Mouse (Mus musculus): Measurements from ENCODE around the gene Tmem26.
"Not testable (repeated sequence)": the region's sequence is repeated elsewhere in the genome, so short reads cannot be mapped to it uniquely, and the experiment has no call there.

Gene Tmem26

DNA sequence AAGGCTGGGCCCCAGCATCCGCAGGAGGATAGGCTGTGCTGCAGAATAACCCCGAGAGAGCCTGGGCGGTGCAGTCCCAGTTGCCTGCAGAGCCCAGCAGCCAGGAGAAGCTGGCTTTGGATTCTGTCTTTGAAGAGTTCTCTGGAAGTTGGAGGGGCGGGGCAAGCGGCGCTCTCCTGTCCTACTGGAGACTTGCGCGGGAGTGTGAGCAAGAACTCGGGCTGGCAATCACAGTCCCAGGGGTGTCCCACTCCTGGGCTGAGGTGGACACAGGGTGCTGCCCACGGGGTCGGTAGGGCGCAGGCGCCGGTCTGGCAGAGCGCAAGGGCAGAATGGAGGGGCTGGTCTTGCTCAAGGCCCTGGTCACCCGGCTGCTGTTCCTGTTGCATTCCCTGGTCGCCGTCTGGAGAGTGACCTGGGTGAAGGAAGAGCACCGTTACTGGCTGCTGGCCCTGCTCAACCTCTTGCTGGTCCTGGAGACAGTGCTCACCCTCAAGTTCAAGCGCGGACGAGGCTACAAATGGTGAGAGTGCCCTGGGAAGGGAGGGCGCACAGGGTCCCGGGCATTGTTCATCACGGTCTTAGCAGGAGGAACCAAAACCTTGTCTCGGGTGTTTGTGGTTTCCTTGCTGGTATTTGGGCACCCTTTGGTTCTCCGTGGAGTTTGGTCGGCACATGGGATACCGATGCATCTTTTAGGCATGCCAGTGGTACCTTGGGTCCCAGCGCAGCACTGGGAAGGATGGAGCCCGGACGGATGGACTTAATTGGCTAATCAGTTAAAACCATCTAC, at the start of gene Tmem26:
Gene Tmem26 (plus strand): TSS at position 79 of the 793 bp plus-strand sequence.
- no peak for DNase-seq (ENCODE audit: low spot score)

DNA sequence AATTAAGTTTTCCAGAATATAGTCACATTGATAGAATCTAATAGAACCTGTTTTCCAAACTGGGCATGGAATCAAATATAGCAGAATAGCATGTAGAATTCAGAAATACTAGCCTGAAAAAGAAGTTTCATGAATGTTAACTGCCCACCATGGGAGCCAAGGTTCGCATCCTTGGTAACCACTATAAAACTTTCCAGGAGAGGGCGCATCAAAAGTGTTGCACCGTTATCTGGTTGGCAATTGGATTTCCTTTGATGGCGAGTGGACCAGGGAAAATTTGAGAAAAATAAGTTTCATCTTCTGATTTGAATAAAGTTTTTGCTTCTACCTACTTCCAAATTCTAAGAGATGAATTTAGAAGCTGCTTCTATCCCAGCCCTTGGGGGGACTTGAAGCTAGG, 44.8 kb upstream of the Tmem26 start:
- DNase-seq (ENCODE audit: low spot score), result no peak

DNA sequence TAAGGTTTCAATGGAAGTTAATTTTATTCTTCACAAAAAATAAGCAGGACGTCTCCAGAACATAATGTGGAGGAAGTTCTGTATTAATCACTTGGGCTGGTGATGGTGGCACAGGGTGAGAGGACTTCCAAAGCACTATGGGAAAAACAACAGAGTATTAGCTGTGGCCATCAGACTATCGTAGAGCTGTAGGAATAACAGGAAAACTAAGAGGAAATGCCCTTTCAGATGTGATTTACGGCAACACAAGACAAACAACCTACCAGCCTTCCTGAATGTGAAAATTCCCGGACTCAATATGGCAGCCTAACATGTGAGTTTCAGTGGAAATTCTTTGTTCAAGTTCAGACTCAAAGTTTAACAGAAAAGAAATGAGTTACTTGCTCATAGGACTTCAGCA, 42.2 kb upstream of the Tmem26 start:
- DNase-seq (ENCODE audit: low spot score), result no peak

DNA sequence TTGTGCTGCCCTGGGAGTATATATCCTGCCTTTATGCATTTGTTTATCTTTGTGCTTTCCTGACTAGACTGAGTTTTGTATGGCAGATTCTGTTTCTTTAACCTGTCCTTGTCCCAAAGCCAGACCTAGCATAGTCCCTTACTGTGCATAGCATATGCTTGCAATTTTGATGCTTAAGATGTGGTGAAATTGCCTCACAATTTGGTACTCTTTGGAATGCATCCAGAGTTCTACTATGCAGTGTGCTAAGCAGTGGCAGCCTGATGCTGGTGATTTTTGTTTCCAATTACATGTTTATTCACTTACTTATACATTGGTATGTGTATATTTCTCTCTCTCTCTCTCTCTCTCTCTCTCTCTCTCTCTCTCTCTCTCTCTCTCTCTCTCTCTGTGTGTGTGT, 37.9 kb upstream of the Tmem26 start:
- DNase-seq (ENCODE audit: low spot score), result no peak

DNA sequence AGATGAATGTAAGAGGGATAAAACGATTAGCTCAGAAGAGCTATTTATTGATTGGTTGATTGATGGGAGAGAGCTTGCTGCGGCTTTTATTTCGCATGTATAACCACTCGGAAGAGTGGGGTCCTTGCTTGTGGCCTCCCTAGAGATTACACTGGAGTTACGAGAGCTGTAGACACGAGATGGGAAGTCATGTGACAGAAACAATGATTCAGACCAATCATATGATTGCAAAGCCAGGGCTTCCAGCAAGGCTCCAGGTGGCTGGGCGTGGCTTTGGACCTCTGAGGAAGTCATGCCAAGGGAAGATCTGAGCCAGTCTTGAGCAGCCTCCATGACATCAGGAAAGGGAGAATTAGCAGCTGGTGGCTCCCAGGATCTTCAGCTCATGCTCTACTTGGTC, 32.3 kb upstream of the Tmem26 start:
- DNase-seq (ENCODE audit: low spot score), result no peak

DNA sequence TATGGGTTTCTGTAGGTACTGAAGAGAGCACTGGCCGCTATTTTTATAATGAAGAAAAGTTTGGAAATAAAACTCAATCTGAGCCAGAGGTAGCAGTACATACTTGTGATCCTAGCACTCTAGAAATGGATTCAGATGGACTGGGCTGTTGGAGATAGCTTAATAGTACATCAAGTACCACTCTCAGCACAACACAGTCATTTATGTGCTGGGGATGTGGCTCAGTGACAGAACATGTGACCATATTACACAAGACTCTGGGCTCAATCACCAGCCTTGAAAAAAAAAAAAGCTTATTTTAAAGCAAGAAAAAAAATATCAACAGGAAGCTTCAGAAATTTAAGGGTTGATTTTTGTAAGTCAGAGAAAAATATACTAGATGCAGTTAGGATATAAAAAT, 31.0 kb upstream of the Tmem26 start:
- DNase-seq (ENCODE audit: low spot score), result no peak

DNA sequence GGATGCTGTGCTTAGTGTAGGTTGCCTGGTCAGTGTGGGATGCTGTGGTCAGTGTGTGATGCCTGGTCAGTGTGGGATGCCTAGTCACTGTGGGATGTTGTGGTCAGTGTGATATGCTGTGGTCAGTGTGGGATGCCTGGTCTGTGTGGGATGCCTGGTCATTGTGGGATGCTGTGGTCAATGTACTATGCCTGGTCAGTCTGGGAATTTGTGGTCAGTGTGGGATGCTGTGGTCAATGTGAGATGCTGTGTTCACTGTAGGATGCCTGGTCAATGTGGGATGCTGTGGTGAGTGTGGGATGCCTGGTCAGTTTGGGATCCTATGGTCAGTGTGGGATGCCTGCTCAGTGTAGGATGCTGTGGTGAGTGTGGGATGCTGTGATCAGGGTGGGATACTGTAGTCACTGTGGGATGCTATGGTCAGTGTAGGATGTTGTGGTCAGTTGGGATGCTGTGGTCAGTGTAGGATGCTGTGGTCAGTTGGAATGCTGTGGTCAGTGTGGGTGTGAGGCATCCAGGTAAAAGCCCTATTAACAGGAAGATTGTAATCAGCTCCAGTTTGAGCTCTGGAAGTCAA, 27.6 kb upstream of the Tmem26 start:
- no peak for DNase-seq (ENCODE audit: low spot score)

DNA sequence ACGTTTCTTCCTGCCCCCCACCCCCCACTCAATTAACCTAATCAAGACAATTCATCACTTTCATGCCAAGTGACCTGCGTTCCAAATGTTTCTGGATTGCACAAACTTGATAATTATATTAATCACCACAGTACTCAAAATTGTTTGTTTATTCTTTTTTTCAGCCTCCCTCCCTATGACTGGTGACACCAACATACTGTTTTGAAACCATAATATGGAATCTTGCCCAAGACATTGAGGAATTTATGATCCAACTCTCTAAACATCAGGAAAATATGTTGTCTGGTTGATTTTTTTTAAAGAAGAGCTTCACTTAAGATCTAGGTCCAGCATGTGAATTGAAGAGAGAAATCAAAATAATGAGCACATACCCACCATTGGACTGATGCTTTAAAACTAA, 19.2 kb upstream of the Tmem26 start:
- DNase-seq (ENCODE audit: low spot score), result no peak

DNA sequence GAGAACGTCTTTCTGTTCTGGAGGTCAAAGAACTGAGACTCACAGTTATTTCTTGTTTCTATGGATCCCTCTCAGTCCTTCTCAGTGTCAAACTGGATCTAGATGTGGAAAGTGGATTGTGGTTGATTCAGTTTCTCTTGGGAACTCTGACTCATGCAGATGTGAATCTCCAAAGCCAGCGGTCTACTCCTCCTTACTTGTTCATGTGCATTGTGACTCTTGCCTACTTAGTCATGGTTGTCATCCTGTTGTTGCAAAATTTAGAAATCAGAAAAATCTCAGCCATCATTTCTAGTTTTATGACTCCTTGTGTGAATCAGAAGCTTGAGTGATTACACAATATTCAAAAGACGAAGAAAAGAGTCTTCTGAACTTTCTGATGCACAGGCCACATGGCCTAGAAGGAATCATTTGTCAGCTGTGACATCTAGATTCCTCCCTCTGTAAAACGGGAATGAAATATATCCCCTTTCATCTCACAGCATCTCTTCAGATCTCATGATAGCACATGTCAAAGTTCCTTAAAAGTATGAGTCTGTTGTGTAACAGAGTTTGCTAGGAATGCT, 17.9 kb upstream of the Tmem26 start:
- no peak for DNase-seq (ENCODE audit: low spot score)

DNA sequence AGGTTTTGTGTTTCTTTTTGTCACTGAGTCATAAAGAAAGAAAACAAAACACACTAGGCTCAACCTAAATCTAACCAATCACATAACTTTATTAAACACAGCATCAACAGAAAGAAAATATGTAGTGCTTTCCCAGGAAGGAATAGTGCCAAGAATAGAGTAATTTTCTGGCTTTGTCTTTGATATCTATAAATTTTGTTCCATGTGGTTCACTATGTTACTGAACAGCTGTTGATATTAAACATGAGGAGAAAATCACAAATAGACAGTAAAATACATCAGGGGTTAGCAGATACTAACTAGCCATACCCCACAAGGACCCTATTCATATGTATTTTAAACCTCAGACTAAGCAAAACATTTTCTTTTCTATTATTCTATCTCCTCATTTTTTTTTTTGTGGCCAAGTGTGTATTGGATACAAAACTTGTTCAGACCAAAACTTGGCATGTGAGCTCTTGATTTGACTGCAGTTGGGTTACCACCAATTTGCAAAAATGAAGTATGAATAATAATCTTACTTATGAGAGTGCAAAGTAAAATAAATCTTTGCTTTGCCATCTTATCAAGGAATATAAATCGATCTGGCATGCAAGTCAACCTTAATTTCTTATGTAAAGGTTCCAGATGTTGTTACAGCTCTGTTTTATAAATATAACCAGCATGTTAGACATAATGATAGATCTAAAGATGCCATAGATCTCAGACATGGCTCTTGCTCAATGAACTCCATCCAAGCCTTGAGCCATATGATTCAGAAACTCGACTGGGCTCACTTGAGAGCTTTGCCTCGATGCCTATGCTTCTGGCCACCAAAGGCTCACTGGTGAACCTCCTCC, 16.2 kb upstream of the Tmem26 start:
- no peak for DNase-seq (ENCODE audit: low spot score)

DNA sequence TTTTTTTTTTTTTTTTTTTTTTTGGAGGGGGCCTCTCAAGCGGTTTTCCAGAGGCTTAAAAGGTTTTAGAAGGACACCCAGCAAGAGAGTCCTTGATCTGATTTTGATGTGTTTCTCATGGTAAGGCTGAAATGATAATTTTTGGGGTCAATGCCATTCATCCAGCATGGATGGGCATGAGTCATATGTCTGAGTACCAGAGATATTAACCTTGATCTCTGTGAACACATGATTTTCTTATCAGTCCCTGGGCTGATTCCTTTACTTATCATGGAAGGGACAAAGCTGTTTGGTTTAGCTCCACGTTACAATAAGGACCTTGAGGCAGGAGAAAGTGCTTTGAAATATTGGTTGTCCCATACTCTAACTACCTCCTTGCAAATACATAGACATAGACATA, 10.5 kb upstream of the Tmem26 start:
- DNase-seq (ENCODE audit: low spot score), result no peak

DNA sequence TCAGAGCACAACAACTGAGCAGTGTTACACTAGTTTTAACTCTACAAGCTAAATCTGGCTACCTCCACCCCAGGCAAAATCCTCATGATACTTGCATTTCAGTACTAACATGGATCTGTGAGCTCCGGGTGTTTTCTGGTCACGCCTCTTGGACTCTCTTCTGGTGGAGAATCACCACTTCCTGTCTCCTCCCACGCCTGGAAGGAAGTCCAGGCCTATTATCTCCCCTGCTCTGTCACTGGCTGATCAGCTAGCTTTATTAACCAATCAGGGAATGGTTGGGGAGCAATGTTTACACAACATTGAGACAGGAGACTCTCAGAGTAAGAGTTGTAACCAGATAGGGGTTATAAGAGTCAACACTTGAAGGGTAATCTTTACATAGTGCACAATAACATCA, 9.1 kb upstream of the Tmem26 start:
- DNase-seq (ENCODE audit: low spot score), result no peak

DNA sequence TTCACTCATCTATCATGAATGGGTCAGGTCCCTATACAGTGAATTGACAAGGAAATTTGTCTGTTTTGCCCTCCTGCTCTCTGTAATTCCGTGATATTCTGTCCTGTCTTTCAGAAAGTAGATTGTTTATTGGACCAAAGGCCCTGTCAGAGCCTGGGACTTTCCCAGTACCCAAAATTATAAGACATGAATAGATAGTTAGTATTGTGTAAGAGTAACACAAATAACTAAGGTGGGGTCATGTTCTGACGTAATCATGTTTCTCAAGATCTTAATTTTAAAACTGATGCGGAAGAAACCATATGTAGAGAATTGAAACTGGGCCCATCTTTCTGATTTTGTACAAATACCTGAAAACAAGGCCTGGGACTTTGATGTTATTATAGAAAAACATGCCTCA, 8.1 kb upstream of the Tmem26 start:
- no peak for DNase-seq (ENCODE audit: low spot score)

DNA sequence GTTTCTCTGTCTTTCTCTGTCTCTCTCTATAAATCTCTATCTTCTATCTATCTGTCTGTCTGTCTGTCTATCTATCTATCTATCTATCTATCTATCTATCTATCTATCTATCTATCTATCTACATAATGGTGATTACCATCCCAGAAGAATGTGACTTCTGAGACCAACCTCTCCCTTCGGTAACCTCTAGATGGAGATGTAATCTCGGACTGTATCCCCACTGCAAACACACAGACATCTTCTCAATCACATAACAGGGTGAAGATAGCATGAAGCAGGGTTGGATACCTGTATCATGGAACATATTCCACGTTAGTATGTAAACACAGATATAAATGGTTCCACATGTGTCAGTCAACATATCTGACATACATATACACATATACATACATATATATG, 5.1 kb upstream of the Tmem26 start:
- DNase-seq (ENCODE audit: low spot score), result no peak

DNA sequence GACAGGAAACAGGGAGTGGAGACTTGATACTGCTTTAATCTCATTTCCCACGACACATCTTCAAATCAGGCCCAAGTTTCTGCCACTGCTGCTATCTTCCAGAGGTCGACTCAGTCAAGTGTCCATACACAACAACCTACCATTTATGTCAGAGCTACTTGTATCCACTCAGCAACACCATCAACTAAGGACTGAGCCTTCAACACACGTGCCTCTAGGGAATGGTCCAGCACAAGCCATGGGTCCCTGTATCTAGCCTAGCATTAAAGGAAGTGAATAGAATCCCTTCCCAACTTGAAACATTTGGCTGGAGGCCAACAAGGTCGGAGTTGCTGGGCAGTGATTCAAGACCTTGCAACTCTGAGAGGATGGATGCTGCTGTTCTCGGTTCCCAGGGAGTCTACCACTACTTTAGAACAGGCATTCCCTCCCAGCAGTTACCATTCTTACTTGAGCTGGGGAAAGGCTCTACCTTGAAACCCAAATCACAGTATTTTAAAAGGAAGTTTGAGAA, 2.5 kb upstream of the Tmem26 start:
- DNase-seq (ENCODE audit: low spot score), result no peak

DNA sequence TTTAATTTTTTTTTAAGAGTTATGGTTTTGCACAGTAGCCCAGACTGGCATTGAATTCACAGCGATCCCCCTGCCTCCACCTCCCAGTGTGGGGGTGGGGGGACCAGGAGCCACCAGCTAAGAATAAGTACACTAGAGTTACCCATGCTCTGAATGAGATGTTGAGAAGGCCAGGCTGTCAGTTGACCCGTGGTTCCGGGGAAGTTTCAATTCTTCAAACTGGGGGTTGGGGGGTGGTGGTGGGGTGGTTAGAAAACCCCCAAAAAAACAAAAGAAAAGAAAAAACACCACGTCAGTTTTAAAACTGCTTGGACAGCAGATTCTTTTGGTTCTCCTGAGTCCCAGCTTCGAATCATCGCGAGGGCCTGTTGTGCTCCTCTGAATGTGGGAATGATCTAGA, 431 bp upstream of the Tmem26 start:
- DNase-seq (ENCODE audit: low spot score), result no peak

DNA sequence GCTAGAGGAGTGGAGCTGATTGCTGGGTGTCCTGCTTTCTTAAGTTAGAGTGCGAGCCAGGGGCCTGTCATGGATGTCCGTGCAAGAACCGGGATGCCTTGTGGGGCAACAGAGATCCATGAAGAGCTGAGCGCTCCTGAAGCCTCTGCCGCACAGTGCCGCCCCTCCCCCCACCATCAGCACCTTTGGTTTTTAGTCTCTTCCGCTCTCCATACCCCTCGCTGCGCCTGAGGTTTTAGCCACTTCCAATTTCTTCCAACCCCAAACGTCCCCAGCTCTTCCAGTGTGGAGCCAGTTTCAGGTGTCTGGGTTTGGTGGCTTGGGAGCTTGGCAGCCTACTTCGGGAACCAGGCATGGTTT, 895 bp downstream of the Tmem26 start:
- no peak for DNase-seq (ENCODE audit: low spot score)

DNA sequence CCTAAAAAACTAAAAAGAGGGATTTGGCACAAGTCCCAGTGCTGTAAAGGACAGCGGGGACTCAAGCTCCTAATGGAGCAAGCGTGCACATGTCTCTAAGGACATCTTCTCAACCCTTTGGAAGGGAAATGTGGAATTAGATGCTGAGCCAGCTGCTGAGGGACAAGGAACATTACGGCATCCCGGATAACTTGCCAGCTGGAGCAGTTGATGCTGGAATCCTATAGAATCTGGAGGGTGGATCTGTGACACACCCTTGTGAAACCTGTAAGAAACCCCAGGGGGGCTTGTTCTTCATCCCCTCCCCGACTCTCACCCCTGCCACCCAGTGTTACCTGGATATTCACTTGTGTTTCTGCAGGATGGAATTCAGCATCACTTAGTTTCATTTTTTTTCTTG, 4.0 kb downstream of the Tmem26 start:
- no peak for DNase-seq (ENCODE audit: low spot score)

DNA sequence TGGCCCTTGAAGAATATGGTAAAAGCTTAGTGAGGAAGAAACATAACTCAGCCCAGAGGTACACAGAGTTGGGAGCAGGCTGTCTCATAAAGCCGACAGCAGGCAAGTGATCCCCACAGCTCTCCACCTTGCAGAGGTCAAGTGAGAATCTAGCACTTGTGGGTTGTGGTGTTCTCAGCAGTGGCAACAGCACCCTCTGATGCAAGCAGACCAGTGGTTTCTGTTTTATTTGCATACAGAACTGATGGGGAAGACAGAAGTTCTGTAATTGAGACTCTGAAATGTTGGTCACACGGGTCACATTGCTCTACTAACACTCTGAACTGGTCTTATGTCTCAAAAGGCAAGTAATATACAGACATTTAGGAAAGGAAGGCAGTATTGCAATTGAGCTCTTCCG, 12.2 kb downstream of the Tmem26 start:
- DNase-seq (ENCODE audit: low spot score), result no peak

DNA sequence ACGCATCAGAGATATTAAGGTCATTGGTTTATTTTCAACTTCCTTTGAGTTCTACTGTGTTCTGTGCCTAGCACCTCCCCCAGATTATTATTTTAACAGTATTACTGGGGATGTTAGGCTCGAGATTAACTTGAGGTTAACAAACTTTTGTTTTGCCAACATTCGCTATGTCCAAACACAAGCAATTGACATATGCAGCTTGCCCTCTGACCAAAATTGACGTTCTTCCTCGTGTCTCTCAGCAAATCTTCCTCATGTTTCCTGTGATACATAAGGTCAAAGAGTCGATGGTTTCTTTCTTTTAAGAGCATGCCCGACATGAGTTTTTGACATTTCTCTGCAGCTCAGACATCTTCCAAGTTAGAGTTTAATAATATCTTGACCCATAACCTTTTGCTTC, 13.9 kb downstream of the Tmem26 start:
- no peak for DNase-seq (ENCODE audit: low spot score)

DNA sequence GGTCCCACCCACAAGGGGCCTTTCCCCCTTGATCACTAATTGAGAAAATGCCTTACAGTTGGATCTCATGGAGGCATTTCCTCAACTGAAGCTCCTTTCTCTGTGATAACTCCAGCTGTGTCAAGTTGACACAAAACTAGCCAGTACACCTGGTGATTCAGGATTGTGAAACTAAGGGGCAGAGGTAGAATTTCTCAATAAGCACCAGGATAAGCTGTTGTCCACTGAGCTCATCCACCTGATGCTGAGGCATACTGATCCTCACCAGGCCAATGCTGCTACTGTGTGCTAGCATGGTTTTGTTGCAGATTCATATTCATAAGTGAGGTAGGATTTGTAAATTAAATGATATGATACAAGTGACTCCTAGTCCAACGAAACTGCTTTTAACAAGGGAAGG, 15.5 kb downstream of the Tmem26 start:
- DNase-seq (ENCODE audit: low spot score), result not testable (repeated sequence)

DNA sequence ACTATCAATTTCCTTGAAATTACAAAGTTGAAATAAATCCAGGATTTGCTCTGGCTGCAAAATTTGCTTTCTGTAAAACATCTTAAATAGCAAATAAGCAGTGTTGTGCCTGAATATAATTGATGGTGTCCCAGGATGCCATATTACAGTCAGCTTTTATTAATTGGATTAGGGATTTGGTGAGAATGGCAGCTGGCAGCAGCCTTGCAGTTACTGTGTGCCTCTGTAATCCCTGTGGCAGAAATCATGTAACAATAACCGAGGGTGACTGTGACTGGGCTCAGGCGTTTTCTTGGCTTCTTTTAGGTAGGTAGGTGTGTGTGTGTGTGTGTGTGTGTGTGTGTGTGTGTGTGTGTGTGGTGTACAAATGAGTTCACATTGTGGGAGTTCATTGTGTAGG, 16.8 kb downstream of the Tmem26 start:
- DNase-seq (ENCODE audit: low spot score), result no peak

DNA sequence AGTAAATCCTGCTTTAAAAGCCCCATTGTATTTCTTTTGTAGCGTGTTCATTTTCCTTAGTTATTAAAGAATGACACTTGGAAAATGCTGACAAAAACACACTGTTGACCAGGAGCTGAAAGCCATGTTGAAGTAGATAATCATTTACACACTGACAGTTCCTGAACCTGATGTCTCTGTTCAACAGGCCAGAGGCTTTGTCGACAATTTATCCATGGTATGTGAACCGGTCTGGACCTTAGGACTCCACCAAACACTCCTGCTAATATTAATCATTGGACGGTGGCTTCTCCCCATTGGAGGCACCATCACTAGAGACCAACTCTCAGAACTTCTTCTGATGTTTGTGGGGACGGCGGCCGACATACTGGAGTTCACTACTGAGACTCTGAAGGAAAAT, 27.5 kb downstream of the Tmem26 start:
- DNase-seq (ENCODE audit: low spot score), result no peak
